ENCODE assay signal across 31 mouse cellular contexts in the genomic region with DNA sequence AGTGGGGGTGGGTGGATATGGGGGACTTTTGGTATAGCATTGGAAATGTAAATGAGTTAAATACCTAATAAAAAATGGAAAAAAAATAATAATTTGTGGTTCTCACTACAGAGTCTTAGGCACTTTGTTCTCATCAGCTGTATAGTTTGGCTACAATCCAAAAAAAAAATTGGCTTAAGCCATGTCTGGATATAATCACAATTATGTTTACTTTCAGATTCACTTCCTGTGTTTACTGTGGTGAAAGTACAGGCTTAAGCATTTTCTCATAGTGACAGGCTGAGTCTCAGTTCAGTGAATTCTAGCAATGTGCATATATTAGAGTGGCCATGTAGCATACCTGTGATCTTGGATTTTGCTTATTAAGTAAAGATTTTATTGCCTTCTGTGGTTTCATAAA.
A peak's percentile ranks its signal among the peaks of the same experiment; 100 is the strongest.
DNase-seq lines count a peak whose midpoint lies in the region; ATAC-seq and TF ChIP-seq lines count a peak whose summit lies in the region.
"Had no signal": no experiment of that assay in that cellular context is flagged by ENCODE, and none has a peak within 500 bp of the region (broad histone marks: within the 10 kb centered on the region; RNA-seq: fewer than 3 reads in every experiment).

No protein-coding gene starts in this region.

- H3K4me1 ChIP-seq in embryonic facial prominence, embryonic 11.5 days (ENCODE audit: control insufficient read depth, insufficient read depth, low read length): no peaks in the 10 kb centered on the region
- H3K4me1 ChIP-seq in embryonic facial prominence, embryonic 10.5 days: no peaks in the 10 kb centered on the region
- H3K4me1 ChIP-seq in liver, adult 2 months (ENCODE audit: control insufficient read depth, insufficient read depth, low read length): no peaks in the 10 kb centered on the region
- H3K4me1 ChIP-seq in intestine, postnatal 0 days (replicated peaks; ENCODE audit: control insufficient read depth, insufficient read depth, low read length): no peaks in the 10 kb centered on the region
- H3K4me1 ChIP-seq: embryonic facial prominence, embryonic 15.5 days; heart, embryonic 10.5 days; heart, embryonic 15.5 days; limb, embryonic 13.5 days; liver, embryonic 13.5 days; neural tube, embryonic 12.5 days had no signal

- ATAC-seq in embryonic facial prominence, embryonic 11.5 days (replicated peaks; ENCODE audit: insufficient number of reproducible peaks, low FRiP score, low TSS enrichment, low read depth): no peak
- peak; percentile 59; the same call in 1 of the 2 replicates for ATAC-seq in intestine, postnatal 0 days
- ATAC-seq in megakaryocyte progenitor cell, adult 5-6 weeks (replicated peaks; ENCODE audit: poor library complexity): no peak
- ATAC-seq: forebrain, embryonic 14.5 days had no signal

- no peak overlapping the region for H3K4me2 ChIP-seq in embryonic facial prominence, embryonic 11.5 days (ENCODE audit: low read depth, low read length)
- no peak overlapping the region for H3K4me2 ChIP-seq in intestine, postnatal 0 days (replicated peaks; ENCODE audit: low read depth)
- H3K4me2 ChIP-seq: embryonic facial prominence, embryonic 15.5 days; heart, embryonic 15.5 days; limb, embryonic 13.5 days; liver, embryonic 13.5 days; midbrain, embryonic 11.5 days; neural tube, embryonic 12.5 days had no signal

- TF ChIP-seq POLR2A in liver, adult 2 months (IDR thresholded peaks at IDR 0.05; ENCODE audit: extremely low read depth, insufficient read depth, low read length): no peak

- H3K4me3 ChIP-seq in embryonic facial prominence, embryonic 11.5 days (ENCODE audit: low read depth, low read length): no peak overlapping the region
- H3K4me3 ChIP-seq in embryonic facial prominence, embryonic 10.5 days: no peak overlapping the region
- H3K4me3 ChIP-seq in liver, adult 2 months (ENCODE audit: insufficient read depth, low read depth, low read length): no peak overlapping the region
- H3K4me3 ChIP-seq in intestine, postnatal 0 days (ENCODE audit: low read depth, low read length): no peak overlapping the region
- H3K4me3 ChIP-seq: embryonic facial prominence, embryonic 15.5 days; heart, embryonic 10.5 days; heart, embryonic 15.5 days; layer of hippocampus, adult 2 months; limb, embryonic 13.5 days; liver, embryonic 13.5 days; myocyte; neural tube, embryonic 12.5 days had no signal

- H3K27me3 ChIP-seq in embryonic facial prominence, embryonic 11.5 days (ENCODE audit: control insufficient read depth, insufficient read depth, low read length): no peaks in the 10 kb centered on the region
- H3K27me3 ChIP-seq in embryonic facial prominence, embryonic 10.5 days (replicated peaks; ENCODE audit: low read depth, poor library complexity, severe bottlenecking): no peaks in the 10 kb centered on the region
- H3K27me3 ChIP-seq in liver, adult 2 months (ENCODE audit: control insufficient read depth, insufficient read depth, low read length): no peaks in the 10 kb centered on the region
- no peaks in the 10 kb centered on the region for H3K27me3 ChIP-seq in intestine, postnatal 0 days (replicated peaks; ENCODE audit: control insufficient read depth, insufficient read depth, low read length)
- H3K27me3 ChIP-seq: embryonic facial prominence, embryonic 15.5 days; heart, embryonic 15.5 days; limb, embryonic 13.5 days; liver, embryonic 13.5 days; neural tube, embryonic 12.5 days had no signal

- peak; percentile 2 for DNase-seq in embryonic facial prominence, embryonic 11.5 days (ENCODE audit: low spot score)
- DNase-seq in embryonic facial prominence, embryonic 10.5 days (ENCODE audit: low spot score): no peak
- DNase-seq in liver, adult 2 months (ENCODE audit: extremely low read depth, low read depth, low spot score): peak; percentile 2
- DNase-seq in liver: no peak
- DNase-seq in A20 (ENCODE audit: low read depth, low spot score): peak; percentile 55
- DNase-seq in gastrocnemius, postnatal 25 days: no peak
- DNase-seq: adrenal gland, adult 8-10 months; cerebellum, adult 9-10 months; cerebellum, postnatal 36 days; embryo, embryonic 11 days; gastrocnemius, postnatal 14 days; heart, adult 11 months; kidney, adult 18-20 months; kidney, postnatal 14 days; liver, embryonic 13.5 days; lung, adult 18-20 months; right cerebral cortex, adult 18-20 months; right cerebral cortex, postnatal 4 days; thymus, postnatal 14 days had no signal

- H3K9ac ChIP-seq in embryonic facial prominence, embryonic 11.5 days (replicated peaks; ENCODE audit: low read length): no peak overlapping the region
- H3K9ac ChIP-seq in liver, adult 2 months (ENCODE audit: low read depth, low read length): no peak overlapping the region
- H3K9ac ChIP-seq in intestine, postnatal 0 days (ENCODE audit: low read depth, low read length): no peak overlapping the region
- H3K9ac ChIP-seq: embryonic facial prominence, embryonic 15.5 days; heart, embryonic 15.5 days; limb, embryonic 13.5 days; liver, embryonic 13.5 days; neural tube, embryonic 12.5 days had no signal

- H3K36me3 ChIP-seq in embryonic facial prominence, embryonic 11.5 days (replicated peaks; ENCODE audit: control insufficient read depth, insufficient read depth, low read depth, low read length): no peaks in the 10 kb centered on the region
- H3K36me3 ChIP-seq in embryonic facial prominence, embryonic 10.5 days (replicated peaks): no peaks in the 10 kb centered on the region
- H3K36me3 ChIP-seq in liver, adult 2 months (ENCODE audit: control insufficient read depth, insufficient read depth, low read length): no peaks in the 10 kb centered on the region
- no peaks in the 10 kb centered on the region for H3K36me3 ChIP-seq in intestine, postnatal 0 days (ENCODE audit: control insufficient read depth, insufficient read depth)
- H3K36me3 ChIP-seq: embryonic facial prominence, embryonic 15.5 days; G1E; heart, embryonic 10.5 days; heart, embryonic 15.5 days; limb, embryonic 13.5 days; liver, embryonic 13.5 days; neural tube, embryonic 12.5 days had no signal

- TF ChIP-seq CTCF in liver, adult 2 months (IDR thresholded peaks at IDR 0.05; ENCODE audit: low read depth, low read length): no peak
- no peak for TF ChIP-seq CTCF in intestine, postnatal 0 days (IDR thresholded peaks at IDR 0.05; ENCODE audit: low read depth)

- H3K9me3 ChIP-seq in embryonic facial prominence, embryonic 11.5 days (replicated peaks; ENCODE audit: control insufficient read depth, low read length): no peaks in the 10 kb centered on the region
- H3K9me3 ChIP-seq in embryonic facial prominence, embryonic 10.5 days: no peaks in the 10 kb centered on the region
- no peaks in the 10 kb centered on the region for H3K9me3 ChIP-seq in intestine, postnatal 0 days (ENCODE audit: control insufficient read depth)
- H3K9me3 ChIP-seq: embryonic facial prominence, embryonic 15.5 days; G1E; heart, embryonic 10.5 days; heart, embryonic 15.5 days; limb, embryonic 13.5 days; liver, embryonic 13.5 days; neural tube, embryonic 12.5 days had no signal

- no peak overlapping the region for H3K27ac ChIP-seq in embryonic facial prominence, embryonic 11.5 days (replicated peaks; ENCODE audit: low read depth, low read length)
- H3K27ac ChIP-seq in embryonic facial prominence, embryonic 10.5 days (replicated peaks): no peak overlapping the region
- no peak overlapping the region for H3K27ac ChIP-seq in liver, adult 2 months (replicated peaks; ENCODE audit: insufficient read depth, low read depth, low read length)
- no peak overlapping the region for H3K27ac ChIP-seq in intestine, postnatal 0 days (ENCODE audit: low read depth, low read length)
- H3K27ac ChIP-seq: embryonic facial prominence, embryonic 15.5 days; heart, embryonic 10.5 days; heart, embryonic 15.5 days; layer of hippocampus, adult 2 months; limb, embryonic 13.5 days; liver, embryonic 13.5 days; neural tube, embryonic 12.5 days had no signal

- H3K79me2 ChIP-seq in liver, adult 2 months (ENCODE audit: control insufficient read depth, insufficient read depth, low read length): no peaks in the 10 kb centered on the region

Comparison
In these comparisons a context has a peak if more than half of its experiments do, and no peak if none do; other contexts are left out.
1. DNase-seq: peak in embryonic facial prominence, embryonic 11.5 days (single experiment), liver, adult 2 months (single experiment) and A20 (single experiment); none in embryonic facial prominence, embryonic 10.5 days (single experiment), liver (single experiment) and gastrocnemius, postnatal 25 days (single experiment).